Mouse (Mus musculus): Measurements from ENCODE around the gene Gpr132. TPM values are rescaled to one million over a fixed set of nuclear protein-coding genes. Genes with fewer than 3 reads are reported as not detected.

Gene Gpr132
- total RNA-seq, 2 experiments from 2014 or later: 7.6 to 25.8 TPM

DNA sequence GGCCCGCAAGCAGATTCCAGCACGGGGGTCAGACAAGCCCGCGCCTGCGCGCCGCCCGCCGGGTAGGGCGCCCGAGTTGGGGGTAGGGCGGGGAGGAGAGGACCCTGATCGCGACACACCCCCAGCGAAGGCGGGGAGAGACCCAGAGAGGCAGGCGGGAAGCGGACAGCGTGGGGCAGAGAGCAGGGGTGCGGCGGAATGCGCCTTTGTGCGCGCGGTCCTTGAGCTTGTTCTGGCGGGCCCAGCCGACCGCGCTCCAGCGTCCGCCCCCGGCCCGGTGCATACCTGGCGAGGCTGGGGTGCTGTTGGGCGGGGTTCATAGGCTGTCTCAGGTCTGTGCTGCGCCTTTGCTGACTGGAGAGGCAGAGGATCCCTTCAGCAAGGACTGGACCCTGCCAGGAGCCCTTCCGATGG lies 9.6 kb upstream of the Gpr132 start:
- no peak for ATAC-seq (ENCODE audit: poor library complexity, severe bottlenecking)

DNA sequence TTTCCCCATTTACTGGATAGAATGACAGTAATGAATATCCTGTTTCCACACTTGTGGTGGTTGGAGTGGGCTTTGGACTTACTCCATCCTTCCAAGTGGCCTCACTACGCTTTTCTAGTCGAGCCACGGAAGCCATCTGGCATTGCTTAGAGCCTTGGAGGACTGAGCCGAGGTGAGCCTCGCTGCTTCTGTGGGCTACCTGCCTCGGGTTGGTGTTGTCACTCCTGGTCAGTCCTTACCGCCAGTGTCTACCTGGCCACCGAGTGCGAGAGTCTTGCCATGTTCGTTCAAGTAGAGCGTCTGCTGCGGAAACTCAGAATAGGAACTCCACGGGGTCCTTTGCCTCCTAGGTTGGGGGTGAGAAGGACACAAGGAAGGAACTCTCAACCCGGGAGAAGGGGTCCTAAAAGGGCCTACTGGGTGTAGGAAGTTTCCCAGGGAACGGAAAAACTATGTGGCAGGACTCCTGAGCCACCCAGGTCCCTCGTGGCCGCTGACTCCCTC lies 9.1 kb upstream of the Gpr132 start:
- ATAC-seq (ENCODE audit: poor library complexity, severe bottlenecking): no peak

DNA sequence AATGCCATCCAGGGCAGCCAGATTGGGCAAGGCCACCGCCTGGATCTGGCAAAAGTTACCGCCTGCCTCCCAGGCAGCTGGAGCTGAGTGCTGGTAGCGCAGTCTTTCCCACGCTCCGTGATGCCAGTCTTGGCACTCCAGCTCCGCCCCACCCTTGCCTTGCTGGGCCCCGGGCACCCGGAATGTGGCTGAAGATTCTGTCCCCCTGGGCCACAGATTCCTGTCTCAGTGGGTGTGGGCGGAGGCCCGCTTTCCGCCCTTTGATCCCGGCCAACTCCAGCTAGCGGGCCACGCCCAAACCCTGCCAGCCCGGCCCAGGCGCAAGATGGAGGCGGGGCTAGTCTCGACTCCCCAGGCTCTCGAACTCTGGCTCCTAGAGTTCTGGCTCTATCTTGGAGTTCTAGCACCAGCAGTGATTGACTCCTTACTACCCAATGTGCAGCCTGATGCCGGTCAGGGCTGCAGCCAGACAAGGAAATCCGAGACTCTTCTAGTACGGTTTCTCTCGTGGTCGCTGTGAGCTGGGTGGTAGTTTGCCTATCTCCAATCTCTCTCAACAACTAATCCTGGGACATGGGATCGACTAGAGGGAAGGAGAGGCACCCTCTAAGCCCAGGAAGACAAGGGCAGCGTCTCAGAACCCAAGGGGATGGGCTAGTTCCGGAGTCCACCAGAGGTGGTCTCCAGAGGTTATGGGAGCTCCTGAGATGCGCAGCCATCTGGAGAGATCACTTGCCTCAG lies 8.5 kb upstream of the Gpr132 start:
- ATAC-seq (ENCODE audit: poor library complexity, severe bottlenecking): peak; percentile 51

DNA sequence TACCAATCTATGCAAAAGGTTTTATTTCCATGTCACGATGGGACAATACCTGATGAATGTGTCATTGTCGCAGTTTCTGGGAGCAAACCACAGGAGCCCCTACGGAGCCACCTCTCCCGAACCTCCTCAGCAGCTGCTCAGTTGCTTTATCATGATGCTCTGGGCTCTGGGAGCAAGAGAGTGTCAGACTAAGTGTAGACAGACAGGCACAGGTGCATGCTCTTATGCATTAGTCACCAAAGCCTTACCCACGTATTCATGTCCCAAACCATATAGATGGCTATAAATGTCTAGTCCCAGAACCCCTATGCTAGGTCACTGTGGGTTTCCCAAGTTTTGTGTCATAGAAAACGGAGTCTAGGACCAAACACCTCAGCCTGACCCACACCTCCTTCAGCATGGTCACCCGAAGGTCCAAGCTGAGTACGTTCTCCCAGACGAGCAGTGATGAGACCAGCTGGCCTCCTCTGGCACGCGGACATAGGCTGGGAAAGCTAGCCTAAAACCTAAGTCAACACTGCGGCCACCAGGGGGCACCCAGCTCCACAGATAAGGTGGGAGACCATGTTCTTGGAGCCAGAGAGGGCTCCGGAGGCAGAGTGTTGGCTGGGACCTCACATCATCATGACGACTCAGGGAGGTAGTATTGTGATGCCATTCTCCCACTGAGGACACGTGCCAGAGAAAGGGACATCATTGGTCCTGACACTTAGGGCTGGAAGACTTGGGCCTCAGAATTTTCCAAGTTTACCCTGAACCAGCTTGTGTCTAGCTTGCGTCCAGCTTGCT lies 7.4 kb upstream of the Gpr132 start:
- ATAC-seq (ENCODE audit: poor library complexity, severe bottlenecking): peak; percentile 58

DNA sequence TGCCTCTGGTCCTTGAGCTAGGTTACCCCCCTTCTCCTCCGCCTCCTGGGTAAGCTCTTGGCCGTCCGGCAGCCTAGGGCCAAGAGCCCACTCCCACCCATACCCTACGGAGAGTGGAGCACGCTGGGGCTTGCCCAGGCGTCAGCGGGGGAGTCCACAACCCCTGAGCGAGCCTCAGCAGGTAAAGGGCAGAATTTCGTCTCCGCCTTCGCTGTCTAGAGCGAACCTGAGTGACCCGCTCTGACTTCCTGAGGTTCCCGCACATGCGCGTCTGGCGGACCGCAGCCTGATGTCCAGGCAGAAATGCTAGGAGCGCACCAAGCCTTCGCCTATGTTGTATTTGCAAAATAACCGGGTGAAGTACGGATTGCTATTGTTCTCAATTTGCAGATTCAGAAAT lies 6.2 kb upstream of the Gpr132 start:
- no peak for ATAC-seq (ENCODE audit: poor library complexity, severe bottlenecking)

DNA sequence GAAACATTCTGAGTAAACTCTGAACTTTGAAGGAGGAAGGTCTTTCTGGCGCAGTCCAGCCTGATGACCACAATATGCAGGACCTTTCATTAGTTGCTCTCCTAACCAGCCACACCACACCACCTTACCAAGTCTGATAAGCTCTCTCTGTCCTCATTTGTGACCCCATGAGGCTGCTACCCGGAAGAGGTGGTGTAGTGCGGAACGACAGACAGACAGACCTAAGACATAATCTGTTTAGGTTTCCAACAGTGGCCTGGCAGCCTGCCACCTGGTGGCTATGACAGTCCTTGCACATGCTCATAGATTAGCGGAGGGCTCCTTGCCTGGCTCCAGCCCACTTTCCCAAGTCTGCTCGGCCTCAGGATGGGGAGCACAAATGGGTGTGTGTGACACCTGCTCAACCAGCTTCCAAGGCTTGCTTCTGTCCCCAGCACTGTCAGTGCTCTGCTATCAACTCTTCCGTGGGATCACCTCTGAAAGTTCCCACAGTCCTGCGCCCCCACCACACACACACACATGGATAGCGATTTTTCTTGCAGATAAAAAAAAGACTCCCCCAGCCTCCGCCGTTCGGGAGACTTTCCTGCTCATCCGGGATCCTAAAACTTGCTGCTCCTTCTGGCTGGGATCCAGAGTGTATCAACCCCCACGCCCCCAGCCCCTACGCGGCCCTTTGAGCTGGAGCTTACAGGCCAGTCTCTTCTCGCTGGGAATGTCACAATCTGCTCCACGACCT lies 5.6 kb upstream of the Gpr132 start:
- peak; percentile 61 for ATAC-seq (ENCODE audit: poor library complexity, severe bottlenecking)

DNA sequence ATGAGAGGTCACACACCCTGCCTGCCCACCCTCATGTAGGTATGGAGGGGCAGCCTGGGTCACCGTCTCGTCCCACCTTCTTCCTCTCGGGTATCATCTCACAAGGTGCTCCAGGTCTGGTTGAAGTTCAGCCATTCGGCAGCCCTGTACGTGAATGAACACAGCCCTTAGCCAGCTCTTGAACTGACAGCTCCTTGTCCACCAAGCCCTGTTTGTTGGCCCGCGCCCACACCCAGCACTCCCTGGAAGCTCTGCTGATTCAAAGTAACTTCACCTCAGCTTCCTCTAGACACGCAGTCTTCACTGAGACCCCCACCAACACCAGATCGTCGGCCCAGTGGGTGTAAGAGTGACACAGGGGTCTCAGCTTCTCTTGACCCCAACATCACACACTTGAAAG lies 5.0 kb upstream of the Gpr132 start:
- ATAC-seq (ENCODE audit: poor library complexity, severe bottlenecking): no peak

DNA sequence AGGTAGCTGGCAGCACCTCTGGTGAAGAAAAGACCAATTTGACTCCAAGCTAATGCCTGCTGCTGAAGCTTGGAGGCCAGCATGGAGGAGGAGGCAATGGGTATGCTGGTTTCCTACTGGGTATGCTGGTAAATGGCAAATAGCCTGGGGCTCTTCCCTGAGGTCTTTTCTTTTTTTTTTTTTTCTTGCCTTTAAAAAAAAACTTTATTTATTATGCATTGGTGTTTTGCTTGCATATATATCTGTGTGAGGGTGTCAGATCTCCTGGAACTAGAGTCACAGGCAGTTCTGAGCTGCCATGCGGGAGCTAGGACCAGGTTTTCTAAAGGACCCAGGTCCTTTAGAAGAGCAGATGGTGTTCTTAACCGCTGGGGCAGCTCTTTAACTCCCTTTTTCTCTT lies 3.2 kb upstream of the Gpr132 start:
- ATAC-seq (ENCODE audit: poor library complexity, severe bottlenecking): no peak

DNA sequence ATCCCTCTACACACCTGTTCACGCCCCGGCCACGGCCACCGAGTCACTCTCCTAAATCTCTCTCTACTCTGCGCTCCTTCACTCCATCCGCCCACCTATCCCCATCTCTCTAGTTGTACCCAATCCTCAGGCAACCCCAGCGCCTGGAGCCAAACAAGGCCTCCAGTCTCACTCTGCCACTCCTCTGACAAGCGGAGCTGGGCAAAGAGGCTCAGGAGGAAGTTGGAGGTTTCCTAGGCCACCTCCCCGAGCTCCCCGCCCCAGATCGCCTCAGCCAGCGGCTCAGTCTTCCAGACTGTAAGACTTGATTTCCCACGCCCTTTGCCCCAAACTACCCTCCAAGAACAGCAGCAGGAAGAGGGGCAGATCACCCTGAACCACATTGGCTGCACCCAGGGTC lies 2.7 kb upstream of the Gpr132 start:
- ATAC-seq (ENCODE audit: poor library complexity, severe bottlenecking): peak; percentile 53

DNA sequence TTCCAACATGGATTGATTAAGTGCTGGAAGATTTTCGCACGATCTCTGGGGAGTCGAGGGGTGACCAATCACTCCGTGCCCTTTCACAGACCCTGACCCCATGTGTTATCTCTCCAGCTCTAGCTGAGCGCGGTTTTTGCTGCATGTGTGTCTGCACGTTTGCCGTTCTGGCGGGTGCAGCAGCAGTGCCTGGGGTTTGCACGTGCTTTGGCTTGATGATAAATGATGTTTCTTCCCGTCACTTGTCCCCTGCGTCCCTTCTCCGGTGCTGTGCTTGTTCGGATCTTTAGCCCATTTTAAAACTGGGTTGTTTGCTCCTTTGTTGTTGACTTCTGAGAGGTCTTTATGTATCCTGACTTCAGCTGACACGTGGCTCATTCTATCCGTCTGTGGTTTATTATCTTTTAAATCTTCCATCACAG lies 1.8 kb upstream of the Gpr132 start:
- ATAC-seq (ENCODE audit: poor library complexity, severe bottlenecking): no peak

DNA sequence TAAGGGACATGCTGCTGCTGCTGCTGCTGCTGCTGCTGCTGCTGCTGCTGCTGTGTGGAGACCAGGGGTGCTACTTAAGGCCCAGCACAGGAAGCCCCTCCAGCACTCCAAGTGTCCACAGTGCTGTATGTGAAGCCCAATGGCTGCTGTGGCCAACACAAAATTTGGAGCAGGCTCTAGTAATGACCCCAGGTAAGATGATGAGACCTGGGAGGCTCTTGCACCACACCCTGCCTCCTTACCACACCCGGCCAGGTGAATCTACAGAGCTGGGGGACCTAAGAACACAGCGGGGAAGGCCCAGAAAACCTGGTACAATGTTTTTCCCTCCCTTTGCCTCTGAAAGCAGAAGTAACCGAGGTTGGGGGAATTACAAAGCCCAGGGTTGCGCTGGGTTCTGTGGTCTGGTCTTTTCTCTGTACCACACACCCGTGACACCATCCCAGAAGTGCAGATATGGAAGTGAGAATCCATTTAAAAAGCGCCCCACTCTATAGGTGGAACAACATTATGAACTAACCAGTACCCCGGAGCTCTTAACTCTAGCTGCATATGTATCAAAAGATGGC lies 838 bp downstream of the Gpr132 start:
- peak; percentile 63 for ATAC-seq (ENCODE audit: poor library complexity, severe bottlenecking)

DNA sequence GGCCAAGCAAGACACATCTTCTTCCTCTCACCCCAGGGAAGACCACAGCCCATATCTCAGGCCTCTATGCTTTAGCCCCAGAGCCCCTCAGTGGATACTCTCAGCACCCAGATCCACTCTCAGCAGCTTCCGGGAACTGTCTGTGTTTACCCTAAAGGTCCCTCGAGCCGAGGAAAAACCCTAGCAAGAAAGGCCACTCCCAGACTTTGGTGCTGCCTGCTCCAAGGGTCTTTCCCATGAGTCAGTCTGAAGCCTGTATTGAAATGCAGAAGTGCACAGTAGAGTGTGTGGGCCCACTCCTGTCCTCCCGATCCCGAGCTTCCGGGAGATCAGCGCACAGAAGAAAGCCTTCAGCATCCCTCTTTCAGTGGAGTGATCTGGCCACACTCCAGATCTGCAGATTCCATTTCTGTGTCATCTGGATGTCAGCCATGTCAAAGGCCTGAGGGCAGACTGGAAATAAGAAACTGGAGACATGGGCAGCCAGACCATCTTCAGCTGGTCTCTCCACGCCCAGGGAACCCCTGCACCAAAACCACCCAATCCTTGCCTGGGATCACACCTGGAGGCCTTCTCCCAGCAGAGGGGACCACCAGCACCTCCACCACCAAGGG lies 1.5 kb downstream of the Gpr132 start:
- no peak for ATAC-seq (ENCODE audit: poor library complexity, severe bottlenecking)

DNA sequence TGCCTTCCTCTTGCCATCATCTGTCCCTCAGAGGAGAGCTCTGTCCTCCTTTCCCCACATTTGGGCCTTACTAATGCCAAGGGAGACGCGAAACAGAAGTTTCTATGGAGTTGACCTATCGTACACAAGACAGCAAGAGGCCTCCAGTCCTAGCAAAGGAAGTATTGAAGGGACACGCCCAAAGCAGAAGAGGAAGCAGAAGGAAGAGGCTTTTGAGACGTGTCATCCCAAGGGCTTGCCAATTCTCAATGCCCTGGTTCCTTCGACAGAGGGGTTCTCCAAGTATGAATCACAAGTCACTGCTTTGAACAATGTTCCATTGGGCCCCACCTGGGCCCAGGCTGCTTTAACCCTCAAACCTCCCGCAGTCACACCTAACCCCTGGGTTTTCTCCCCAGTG lies 3.2 kb downstream of the Gpr132 start:
- peak; percentile 56 for ATAC-seq (ENCODE audit: poor library complexity, severe bottlenecking)

DNA sequence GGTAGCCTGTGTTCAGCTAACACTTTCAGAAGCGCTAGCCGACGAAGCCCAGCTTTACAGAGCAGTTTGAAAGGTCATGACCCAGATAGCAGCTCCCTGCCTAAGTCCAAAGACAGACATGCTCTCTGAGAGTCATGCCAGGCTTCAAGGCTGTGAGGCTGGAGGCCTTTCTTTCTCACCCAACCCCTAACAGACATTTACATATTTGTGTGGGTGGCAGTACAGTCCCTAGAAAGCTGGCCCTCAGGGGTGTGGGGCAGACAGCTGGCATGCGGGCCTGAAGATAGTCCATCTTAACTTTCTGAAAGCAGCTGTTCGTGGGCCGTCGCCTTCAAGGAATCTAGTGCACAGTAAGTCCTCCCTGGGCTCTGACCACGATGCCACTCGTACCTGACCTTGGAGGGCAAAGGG lies 6.1 kb downstream of the Gpr132 start:
- no peak for ATAC-seq (ENCODE audit: poor library complexity, severe bottlenecking)

DNA sequence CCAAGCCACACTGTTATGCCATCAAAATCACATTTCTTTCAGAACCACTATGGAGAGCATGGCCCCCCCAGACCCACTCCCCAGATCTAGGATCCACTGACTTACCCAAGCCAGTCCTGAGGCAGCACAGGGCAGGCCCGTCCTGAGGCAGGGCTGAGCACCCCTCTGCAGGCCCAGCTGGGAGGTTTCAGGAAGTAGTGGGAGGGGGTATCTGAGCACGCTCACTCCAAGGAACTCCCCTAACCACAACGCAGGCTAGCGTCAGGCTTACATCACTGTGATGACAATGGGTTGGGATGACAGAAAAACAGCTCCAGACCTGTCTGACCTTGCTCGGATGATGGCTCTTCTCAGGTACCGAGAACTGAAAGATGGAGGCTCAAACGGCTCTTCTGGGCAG lies 7.3 kb downstream of the Gpr132 start:
- peak; percentile 81 for ATAC-seq (ENCODE audit: poor library complexity, severe bottlenecking)

DNA sequence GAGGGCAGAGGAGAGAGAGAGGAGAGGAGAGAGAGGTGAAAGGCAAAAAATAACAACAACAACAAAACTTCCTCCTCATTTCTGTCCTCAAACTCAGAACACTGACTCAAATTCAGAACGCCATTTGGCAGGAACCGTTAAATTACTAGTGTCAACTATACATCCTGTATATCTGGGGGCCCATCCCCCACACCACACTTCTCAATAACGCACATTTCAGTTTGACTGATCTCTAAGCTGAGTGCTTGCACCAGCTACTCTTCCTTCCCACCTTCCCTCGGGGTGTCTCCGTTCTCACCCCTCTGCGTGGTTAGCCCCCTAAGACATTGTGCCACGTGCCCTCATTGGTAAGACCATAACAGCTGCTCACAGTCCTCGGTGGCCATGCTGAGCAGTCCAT lies 8.1 kb downstream of the Gpr132 start:
- no peak for ATAC-seq (ENCODE audit: poor library complexity, severe bottlenecking)

DNA sequence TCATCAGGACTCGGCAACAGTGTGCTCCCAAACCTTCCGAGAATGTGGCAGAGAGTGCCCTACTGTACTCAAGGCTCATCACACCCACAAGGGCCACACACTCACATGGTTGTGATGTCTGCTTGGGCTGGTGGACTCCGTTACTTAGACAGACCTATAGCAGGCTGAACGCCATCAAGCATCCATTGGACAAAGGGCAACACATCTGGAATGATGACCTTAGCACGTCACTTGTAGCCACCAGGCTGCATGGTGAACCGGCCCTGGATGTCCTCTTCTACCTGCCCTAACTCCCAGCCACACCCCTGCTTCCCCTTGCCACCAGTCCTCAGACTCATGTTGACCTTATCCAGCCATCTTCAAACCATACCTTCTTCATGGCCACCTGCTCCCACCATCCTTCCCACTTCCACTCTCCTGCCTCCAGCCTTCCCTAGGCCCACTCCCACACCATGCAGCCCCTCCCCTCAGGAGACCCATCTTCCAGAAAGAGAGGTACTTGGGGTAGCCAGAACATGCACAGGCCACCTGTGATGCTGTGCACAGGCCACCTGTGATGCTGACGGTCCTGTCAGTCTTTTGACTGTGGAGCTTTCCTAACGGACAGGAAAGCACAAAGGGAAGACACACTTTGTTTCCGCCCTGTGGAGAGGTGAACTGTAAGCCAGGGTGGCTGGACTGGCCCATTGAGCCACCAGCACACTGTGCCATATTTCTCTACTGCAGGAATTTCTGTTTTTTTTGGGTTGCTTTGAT lies 9.3 kb downstream of the Gpr132 start:
- no peak for ATAC-seq (ENCODE audit: poor library complexity, severe bottlenecking)

DNA sequence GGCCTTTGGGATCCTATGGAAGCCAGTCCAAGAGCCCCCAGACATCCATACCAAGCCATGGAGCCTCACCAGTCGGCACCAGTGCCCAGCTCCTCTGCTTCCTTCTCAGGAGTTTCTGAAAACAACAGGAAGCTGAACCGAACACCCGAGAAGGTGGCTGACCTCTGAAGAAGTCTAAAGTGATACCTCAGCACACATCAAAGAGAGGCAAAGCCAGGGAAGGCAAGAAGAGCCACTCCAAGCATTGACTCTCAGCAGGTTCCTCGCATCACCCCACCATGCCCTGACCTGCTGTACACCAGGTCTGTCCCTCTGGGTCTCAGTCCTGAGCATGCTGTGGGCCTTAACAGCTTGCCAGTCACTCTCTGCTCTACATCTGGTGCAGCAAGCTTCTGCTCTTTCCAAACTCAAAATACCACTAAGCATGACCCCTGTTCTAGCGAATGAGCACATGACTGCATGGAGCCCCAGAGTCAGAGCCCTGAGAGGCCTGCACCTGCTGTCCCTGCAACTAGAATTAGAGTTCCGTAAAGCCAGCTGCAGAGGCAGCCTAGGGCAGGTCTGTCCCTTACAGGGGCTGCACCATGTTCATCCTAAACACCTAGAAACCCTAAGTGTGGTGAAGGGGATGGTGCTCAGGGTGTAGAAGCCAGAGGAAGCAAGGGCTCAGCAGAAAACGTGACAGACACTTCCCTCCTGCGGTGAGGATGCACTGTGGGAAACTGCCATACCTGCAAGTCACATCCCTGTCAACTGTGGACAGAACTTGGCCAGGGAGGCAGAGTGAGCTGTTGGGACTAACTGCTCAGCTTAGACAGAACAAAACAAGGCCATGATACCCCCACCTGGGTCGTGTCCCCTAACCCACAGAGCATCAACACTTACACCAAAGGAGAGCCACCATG lies 10.8 kb downstream of the Gpr132 start:
- ATAC-seq (ENCODE audit: poor library complexity, severe bottlenecking): no peak

DNA sequence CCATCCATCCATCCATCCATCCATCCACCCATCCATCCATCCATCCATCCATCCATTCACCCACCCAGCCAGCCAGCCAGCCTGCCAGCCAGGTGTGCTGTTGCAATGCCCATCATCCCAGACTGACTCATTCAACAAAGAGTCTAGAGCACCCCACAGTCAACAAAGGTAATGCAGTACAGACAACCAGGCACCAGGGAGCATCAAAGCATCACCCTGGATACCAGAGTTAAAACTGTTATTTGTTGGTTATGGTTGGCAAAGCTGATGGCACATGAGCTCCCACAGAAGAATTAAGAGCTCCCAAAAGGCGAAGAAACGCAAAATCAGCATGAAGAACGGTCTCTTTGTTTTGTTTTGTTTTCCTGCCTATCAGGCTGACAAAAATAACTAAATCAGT lies 11.7 kb downstream of the Gpr132 start:
- no peak for ATAC-seq (ENCODE audit: poor library complexity, severe bottlenecking)
